Mouse (Mus musculus): ENCODE results near the gene Nr4a3. TPM values are rescaled to one million over a fixed set of nuclear protein-coding genes. Genes with fewer than 3 reads are reported as not detected.

Gene Nr4a3
- 0.04 and 0.10 TPM in 2 replicates for polyA plus RNA-seq (2015; fragmentation: Nextera tagmentation; extraction: Ambion mirVana)

DNA sequence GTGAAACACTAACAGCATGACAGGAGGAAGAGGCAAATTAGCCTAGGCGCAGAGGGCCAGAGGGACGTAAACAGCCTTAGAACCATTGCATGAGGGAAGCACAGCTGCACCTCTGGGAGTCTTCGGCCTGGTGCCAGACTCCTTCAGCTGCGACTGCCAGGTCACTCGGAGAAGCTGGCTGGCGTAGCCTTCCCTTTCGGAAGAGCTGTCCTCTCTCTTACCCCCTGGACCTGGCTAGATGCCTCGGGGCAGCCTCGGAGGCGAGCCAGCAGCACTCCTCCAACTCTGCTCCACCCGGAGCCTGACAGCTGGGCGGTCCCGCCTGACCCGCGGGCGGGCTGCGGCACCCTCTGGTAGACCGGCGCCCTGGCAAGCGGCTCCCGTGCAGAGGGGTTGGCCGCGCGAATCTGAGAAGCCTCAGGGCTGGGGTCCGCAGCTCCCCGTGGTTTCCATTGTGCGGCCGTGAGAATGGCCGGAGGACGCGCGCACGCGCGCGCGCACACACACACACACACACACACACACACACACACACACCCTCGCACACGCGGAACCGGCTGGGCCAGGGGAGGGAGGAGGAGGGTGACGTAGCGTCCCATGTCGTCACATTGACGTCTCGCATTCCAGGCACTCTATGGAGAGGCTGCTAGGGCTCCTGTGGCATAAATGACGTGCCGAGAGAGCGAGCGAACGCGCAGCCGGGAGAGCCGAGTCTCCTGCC lies at the start of gene Nr4a3:
TSS of gene Nr4a3 (plus strand) at position 663 of the 721 bp plus-strand sequence.
- Histone ChIP-seq H3K9ac (ENCODE audit: low read depth, low read length) (peak within 1 kb of the TSS; percentile 51), H3K9me3 (replicated peaks; ENCODE audit: low read length) (no peaks in the 10 kb centered on the region), H3K27me3 (ENCODE audit: insufficient read depth, low read length) (peaks cover 30% of the 10 kb centered on the region), H3K4me3 (replicated peaks; ENCODE audit: low read depth, low read length) (peak within 1 kb of the TSS; percentile 69), H3K4me1 (replicated peaks; ENCODE audit: insufficient read depth, low read length) (peaks cover 31% of the 10 kb centered on the region), H3K36me3 (ENCODE audit: insufficient read depth, low read length) (no peaks in the 10 kb centered on the region), H3K4me2 (ENCODE audit: low read length) (peak within 1 kb of the TSS; percentile 99), H3K27ac (peak within 1 kb of the TSS; percentile 60; the same call in 1 of the 2 replicates)
- peak; percentile 33; the same call in 1 of the 2 replicates for TF ChIP-seq CTCF (IDR thresholded peaks at IDR 0.05; ENCODE audit: low read depth)
- peak; percentile 86 for DNase-seq (ENCODE audit: low spot score)
- peak; percentile 57 for ATAC-seq (replicated peaks; ENCODE audit: low FRiP score, low read depth)
- 1% methylated on average over 45 of the region's 54 CpGs for WGBS

DNA sequence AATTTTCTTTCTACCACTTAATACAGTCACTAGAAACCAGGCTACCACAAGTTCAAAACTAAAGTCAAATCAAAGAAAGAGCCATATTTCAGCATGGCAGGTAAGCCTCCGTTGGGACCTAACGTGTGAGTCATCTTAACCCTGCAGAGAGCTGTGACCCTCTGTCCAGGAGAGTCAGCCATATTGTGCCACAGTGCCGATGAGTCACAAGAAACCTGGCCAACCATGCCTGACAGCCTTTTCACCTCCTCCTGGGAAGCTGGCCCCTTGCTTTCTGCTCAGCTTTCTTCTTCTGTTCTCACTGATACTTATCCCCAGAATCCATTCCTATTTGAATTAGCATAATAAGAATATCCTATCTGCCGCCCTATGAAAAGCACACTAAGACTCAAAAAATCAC lies 42.0 kb upstream of the Nr4a3 start:
- H3K27me3 ChIP-seq (ENCODE audit: insufficient read depth, low read length): no peaks in the 10 kb centered on the region
- DNase-seq (ENCODE audit: low spot score): no peak
- H3K9me3 ChIP-seq (replicated peaks; ENCODE audit: low read length): no peaks in the 10 kb centered on the region
- WGBS: 60% methylated on average over 4 of the region's 4 CpGs
- no peak overlapping the region for H3K4me3 ChIP-seq (replicated peaks; ENCODE audit: low read depth, low read length)
- TF ChIP-seq CTCF (IDR thresholded peaks at IDR 0.05; ENCODE audit: low read depth): no peak
- ATAC-seq (replicated peaks; ENCODE audit: low FRiP score, low read depth): no peak
- no peak overlapping the region for H3K9ac ChIP-seq (ENCODE audit: low read depth, low read length)
- no peak overlapping the region for H3K27ac ChIP-seq
- no peaks in the 10 kb centered on the region for H3K4me1 ChIP-seq (replicated peaks; ENCODE audit: insufficient read depth, low read length)
- no peak overlapping the region for H3K4me2 ChIP-seq (ENCODE audit: low read length)
- H3K36me3 ChIP-seq (ENCODE audit: insufficient read depth, low read length): no peaks in the 10 kb centered on the region

- no peaks in the 10 kb centered on the region for H3K27me3 ChIP-seq (ENCODE audit: insufficient read depth, low read length)
- WGBS: 83% methylated on average over 3 of the region's 3 CpGs
- H3K9ac ChIP-seq (ENCODE audit: low read depth, low read length): no peak overlapping the region
Measured at GRCm38 (mm10) chr4:48003456-48003855, 41.5 kb upstream of the Nr4a3 start.

GRCm38 (mm10) chr4:48006355-48006754 lies 38.6 kb upstream of the Nr4a3 start:
- no peak overlapping the region for H3K4me2 ChIP-seq (ENCODE audit: low read length)
- H3K9me3 ChIP-seq (replicated peaks; ENCODE audit: low read length): no peaks in the 10 kb centered on the region
- ATAC-seq (replicated peaks; ENCODE audit: low FRiP score, low read depth) (no peak), DNase-seq (ENCODE audit: low spot score) (no peak)
- H3K9ac ChIP-seq (ENCODE audit: low read depth, low read length): no peak overlapping the region
- H3K36me3 ChIP-seq (ENCODE audit: insufficient read depth, low read length): no peaks in the 10 kb centered on the region
- 94% methylated on average over 3 of the region's 3 CpGs for WGBS
- no peak overlapping the region for H3K27ac ChIP-seq
- TF ChIP-seq CTCF (IDR thresholded peaks at IDR 0.05; ENCODE audit: low read depth): no peak
- no peaks in the 10 kb centered on the region for H3K27me3 ChIP-seq (ENCODE audit: insufficient read depth, low read length)
- H3K4me3 ChIP-seq (replicated peaks; ENCODE audit: low read depth, low read length): no peak overlapping the region
- no peaks in the 10 kb centered on the region for H3K4me1 ChIP-seq (replicated peaks; ENCODE audit: insufficient read depth, low read length)

More at GRCm38 (mm10) chr4:48003456-48003855, 41.5 kb upstream of the Nr4a3 start:
- DNase-seq (ENCODE audit: low spot score) (no peak), ATAC-seq (replicated peaks; ENCODE audit: low FRiP score, low read depth) (no peak)
- no peaks in the 10 kb centered on the region for H3K9me3 ChIP-seq (replicated peaks; ENCODE audit: low read length)
- no peaks in the 10 kb centered on the region for H3K4me1 ChIP-seq (replicated peaks; ENCODE audit: insufficient read depth, low read length)
- TF ChIP-seq CTCF (IDR thresholded peaks at IDR 0.05; ENCODE audit: low read depth): no peak
- H3K27ac ChIP-seq: no peak overlapping the region
- H3K4me3 ChIP-seq (replicated peaks; ENCODE audit: low read depth, low read length): no peak overlapping the region
- H3K4me2 ChIP-seq (ENCODE audit: low read length): no peak overlapping the region
- no peaks in the 10 kb centered on the region for H3K36me3 ChIP-seq (ENCODE audit: insufficient read depth, low read length)

DNA sequence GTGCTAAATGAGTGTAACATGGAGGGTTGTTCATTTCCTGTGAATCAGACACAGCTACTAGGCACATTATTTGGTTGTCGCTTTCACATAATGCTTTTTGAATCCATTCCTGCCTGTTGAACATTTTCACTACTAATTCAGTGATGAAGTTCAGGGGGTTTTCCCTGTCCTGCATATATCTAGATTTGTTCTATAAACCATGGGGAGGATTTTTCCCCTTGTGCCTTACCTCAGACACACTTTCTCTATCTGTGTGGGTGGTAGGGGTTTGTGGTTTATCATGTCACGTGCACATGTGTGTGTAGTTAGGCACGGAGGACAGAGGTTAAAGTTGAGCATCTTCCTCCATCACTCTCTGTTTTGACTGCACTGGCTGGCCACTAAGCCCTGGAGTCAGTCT lies 32.7 kb upstream of the Nr4a3 start:
- ATAC-seq (replicated peaks; ENCODE audit: low FRiP score, low read depth) (no peak), DNase-seq (ENCODE audit: low spot score) (no peak)
- Histone ChIP-seq H3K36me3 (ENCODE audit: insufficient read depth, low read length) (no peaks in the 10 kb centered on the region), H3K4me2 (ENCODE audit: low read length) (no peak overlapping the region), H3K9me3 (replicated peaks; ENCODE audit: low read length) (no peaks in the 10 kb centered on the region), H3K27me3 (ENCODE audit: insufficient read depth, low read length) (no peaks in the 10 kb centered on the region), H3K4me3 (replicated peaks; ENCODE audit: low read depth, low read length) (no peak overlapping the region), H3K9ac (ENCODE audit: low read depth, low read length) (no peak overlapping the region), H3K4me1 (replicated peaks; ENCODE audit: insufficient read depth, low read length) (no peaks in the 10 kb centered on the region), H3K27ac (no peak overlapping the region)
- no peak for TF ChIP-seq CTCF (IDR thresholded peaks at IDR 0.05; ENCODE audit: low read depth)
- 74% methylated on average over 3 of the region's 3 CpGs for WGBS

DNA sequence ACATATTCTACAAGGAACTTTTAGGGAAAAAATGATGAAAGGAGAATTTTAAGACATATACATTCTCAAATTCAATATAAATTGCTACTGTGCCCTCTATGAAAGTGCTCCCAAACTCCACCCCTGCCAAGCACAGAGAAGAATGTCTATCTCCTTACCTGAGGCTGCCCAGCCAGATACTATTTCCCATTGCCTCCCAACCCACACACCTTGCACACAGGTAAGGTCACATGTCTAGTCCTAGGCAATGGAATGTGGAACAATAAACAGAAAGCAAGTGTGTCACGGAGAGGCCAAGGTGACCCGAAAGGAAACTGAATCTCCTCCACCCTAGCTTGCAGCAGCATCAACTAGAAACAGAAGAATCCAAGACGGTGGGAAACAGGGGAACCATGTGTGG lies 22.0 kb upstream of the Nr4a3 start:
- TF ChIP-seq CTCF (IDR thresholded peaks at IDR 0.05; ENCODE audit: low read depth): no peak
- no peak overlapping the region for H3K4me3 ChIP-seq (replicated peaks; ENCODE audit: low read depth, low read length)
- DNase-seq (ENCODE audit: low spot score): no peak
- H3K9me3 ChIP-seq (replicated peaks; ENCODE audit: low read length): no peaks in the 10 kb centered on the region
- no peak overlapping the region for H3K4me2 ChIP-seq (ENCODE audit: low read length)
- H3K36me3 ChIP-seq (ENCODE audit: insufficient read depth, low read length): no peaks in the 10 kb centered on the region
- WGBS: 62% methylated on average over 3 of the region's 3 CpGs
- no peak for ATAC-seq (replicated peaks; ENCODE audit: low FRiP score, low read depth)
- H3K27ac ChIP-seq: no peak overlapping the region
- H3K9ac ChIP-seq (ENCODE audit: low read depth, low read length): no peak overlapping the region
- H3K27me3 ChIP-seq (ENCODE audit: insufficient read depth, low read length): no peaks in the 10 kb centered on the region
- no peaks in the 10 kb centered on the region for H3K4me1 ChIP-seq (replicated peaks; ENCODE audit: insufficient read depth, low read length)

Measured in kidney, postnatal 0 days (tissue).